Mouse (Mus musculus) embryonic fibroblast, embryonic 13.5 days (primary cell): ENCODE results near the gene Med11. TPM values are rescaled to one million over a fixed set of nuclear protein-coding genes. Genes with fewer than 3 reads are reported as not detected.

Source experiments
- H3K27ac ChIP-seq: 2 replicates; pipeline ENCODE4 v1.5.1; 2012; ENCODE audit warnings: low read length, control low read depth, inconsistent platforms; ENCODE audit not compliant: insufficient read depth
- H3K4me1 ChIP-seq: 2 replicates; pipeline ENCODE4 v1.6.1; 2011; ENCODE audit warnings: low read length; ENCODE audit not compliant: control insufficient read depth, insufficient read depth
- H3K4me3 ChIP-seq: 2 replicates; pipeline ENCODE4 v1.5.1; 2011; ENCODE audit warnings: mild to moderate bottlenecking, control low read depth, low read length; ENCODE audit not compliant: insufficient read depth
- CTCF ChIP-seq: IDR thresholded peaks from 2 replicates; pipeline ENCODE4 v1.5.1; 2011; ENCODE audit warnings: mild to moderate bottlenecking, control low read depth, low read length, moderate library complexity, borderline replicate concordance; ENCODE audit not compliant: insufficient read depth
- POLR2A ChIP-seq: IDR thresholded peaks from 2 replicates; pipeline ENCODE4 v1.6.1; 2011; ENCODE audit warnings: low read depth, mild to moderate bottlenecking, control low read depth, low read length, moderate library complexity
- polyA plus RNA-seq: library from polyadenylated mRNA; stranded (reverse); fragments of >200 nt; gene quantifications from 2 replicates; pipeline ENCODE4 v1.2.4, GENCODE M21; 2011; ENCODE audit warnings: low read depth; ENCODE audit not compliant: missing spikeins, insufficient read length

The Med11 gene
- polyA plus RNA-seq, 1 experiment = 14.0 TPM

DNA sequence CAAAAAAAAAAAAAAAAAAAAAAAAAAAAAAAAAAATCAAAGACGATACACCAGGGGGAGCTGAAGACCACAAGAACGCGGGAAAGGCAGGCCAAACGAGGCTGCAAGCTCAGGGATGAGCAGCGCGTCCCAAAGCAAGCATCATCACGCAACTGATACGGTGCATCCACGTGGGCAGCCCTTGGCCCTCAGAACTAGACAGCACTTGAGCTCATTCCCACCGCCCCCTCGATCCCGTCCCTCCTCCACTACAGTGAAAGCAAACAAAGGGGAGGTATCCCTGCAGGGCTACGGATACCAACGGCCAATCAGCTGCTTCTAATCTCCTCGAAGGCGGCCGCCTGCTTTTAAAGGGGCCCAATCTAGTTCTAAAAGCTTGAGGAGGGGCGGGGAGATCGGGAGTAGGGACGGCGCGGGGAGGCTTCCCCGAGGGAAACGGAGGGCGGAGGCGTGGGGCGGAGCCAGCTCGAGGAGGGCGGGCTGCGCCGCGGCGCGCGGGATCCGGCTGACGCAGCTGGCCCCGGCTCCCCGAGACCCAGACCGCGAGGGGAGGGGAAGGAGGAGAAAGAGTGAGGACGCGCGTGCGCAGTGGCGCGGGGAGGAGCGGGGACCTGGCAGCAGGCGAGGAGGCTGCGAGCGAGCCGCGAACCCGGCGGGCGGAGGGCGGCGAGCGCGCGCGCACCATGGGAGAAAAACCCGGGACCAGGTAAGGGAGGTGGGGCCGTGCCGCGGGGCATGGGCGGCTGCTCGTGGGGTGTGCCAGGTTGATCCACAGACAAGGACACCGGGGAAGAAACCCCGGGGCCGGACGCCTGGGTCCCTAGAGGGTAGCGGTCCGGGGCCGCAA, 19.4 kb upstream of the Med11 start, which contains the start of gene Arrb2:
TSS of gene Arrb2 (plus strand) at position 588 of the 847 bp plus-strand sequence.
- Histone ChIP-seq H3K27ac (no peak within 1 kb of the TSS), H3K4me1 (peaks cover 5% of the 10 kb centered on the region), H3K4me3 (peak within 1 kb of the TSS; percentile 83)
- TF ChIP-seq POLR2A (peak; percentile 73), CTCF (peak; percentile 80; the same call in 1 of the 2 replicates)

DNA sequence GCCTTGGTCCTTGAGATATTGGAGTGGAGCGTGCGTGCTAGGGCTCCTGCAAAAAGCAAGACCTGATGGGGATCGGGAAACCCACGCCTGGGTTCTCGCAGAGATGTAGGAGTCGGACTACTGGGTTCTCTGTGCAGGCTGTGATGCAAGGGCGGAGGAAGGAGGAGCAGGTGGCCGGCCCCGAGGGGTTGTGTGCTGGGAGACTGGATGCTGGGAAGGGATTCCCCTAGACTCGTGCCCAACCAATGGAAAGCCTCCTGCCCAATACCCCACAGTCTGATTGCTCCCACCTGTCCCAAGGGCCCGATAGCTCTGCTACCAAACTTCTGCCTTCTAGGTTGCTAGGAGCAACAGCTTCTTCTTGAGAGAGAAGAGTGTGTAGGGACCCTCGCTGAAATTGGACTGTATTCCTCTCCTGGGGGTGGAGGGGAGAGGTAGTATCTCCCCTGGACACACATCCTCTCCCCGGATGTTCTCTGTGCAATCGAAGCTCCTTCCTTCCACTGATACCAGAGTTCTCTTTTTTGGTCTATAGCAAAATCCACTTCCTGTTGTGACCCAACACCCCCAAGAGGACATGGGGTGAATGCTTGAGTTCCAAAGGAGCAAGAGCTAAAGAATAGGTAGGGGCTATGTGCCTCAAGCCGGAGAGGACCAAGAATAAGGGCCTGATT, 18.7 kb upstream of the Med11 start:
- Histone ChIP-seq H3K4me1 (peaks cover 5% of the 10 kb centered on the region), H3K4me3 (peak overlapping the region; percentile 83), H3K27ac (no peak overlapping the region)
- TF ChIP-seq CTCF = no peak
- no peak for TF ChIP-seq POLR2A

- Histone ChIP-seq H3K4me3 (no peak overlapping the region; the same call in 1 of the 2 replicates), H3K4me1 (peaks cover 5% of the 10 kb centered on the region), H3K27ac (no peak overlapping the region)
- no peak for TF ChIP-seq CTCF
- TF ChIP-seq POLR2A = no peak
These were observed 18.2 kb upstream of the Med11 start for GRCm38 (mm10) chr11:70433569-70433943.

DNA sequence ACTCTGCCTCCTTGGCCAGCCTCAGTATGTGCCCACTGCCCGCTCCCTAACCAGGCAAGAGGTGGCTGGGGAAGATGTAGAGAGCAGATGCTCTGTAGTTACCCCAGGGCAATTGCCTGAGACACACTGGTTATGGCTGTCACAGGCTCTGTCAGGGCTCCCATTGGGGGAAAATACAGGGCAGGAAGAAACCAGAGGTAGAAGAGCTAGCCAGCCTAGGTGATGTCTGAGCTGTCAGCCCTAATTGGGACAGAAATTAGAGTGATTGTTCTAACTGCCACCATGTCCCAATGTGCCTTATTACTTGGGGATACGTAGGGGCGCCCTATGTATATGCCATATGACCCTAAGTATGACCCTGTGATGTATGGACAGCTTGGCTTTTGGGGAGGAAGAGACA, 17.8 kb upstream of the Med11 start:
- Histone ChIP-seq H3K27ac (no peak overlapping the region), H3K4me3 (no peak overlapping the region), H3K4me1 (peaks cover 5% of the 10 kb centered on the region)
- no peak for TF ChIP-seq POLR2A
- TF ChIP-seq CTCF = no peak

- peaks cover 5% of the 10 kb centered on the region for H3K4me1 ChIP-seq
- H3K27ac ChIP-seq = no peak overlapping the region
- TF ChIP-seq CTCF = no peak
- TF ChIP-seq POLR2A = no peak
- no peak overlapping the region for H3K4me3 ChIP-seq
These were observed 16.2 kb upstream of the Med11 start for GRCm38 (mm10) chr11:70435476-70435875.

DNA sequence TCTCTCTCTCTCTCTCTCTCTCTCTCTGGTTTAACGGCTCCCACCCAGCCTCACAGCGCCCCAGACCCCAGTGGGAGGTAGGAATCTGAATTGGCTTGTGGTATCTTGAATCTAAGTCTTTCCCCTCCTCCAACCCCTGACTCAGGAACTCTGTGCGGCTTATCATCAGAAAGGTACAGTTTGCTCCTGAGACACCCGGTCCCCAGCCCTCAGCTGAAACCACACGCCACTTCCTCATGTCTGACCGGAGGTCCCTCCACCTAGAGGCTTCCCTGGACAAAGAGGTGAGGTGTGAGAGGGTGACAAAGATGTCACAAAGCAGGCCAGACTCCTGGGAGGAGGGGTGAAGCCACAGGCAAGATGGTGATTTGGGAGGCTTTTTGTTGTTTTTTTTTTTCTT, 14.3 kb upstream of the Med11 start:
- TF ChIP-seq CTCF (no peak), POLR2A (no peak)
- Histone ChIP-seq H3K4me1 (no peaks in the 10 kb centered on the region), H3K4me3 (no peak overlapping the region), H3K27ac (no peak overlapping the region)

DNA sequence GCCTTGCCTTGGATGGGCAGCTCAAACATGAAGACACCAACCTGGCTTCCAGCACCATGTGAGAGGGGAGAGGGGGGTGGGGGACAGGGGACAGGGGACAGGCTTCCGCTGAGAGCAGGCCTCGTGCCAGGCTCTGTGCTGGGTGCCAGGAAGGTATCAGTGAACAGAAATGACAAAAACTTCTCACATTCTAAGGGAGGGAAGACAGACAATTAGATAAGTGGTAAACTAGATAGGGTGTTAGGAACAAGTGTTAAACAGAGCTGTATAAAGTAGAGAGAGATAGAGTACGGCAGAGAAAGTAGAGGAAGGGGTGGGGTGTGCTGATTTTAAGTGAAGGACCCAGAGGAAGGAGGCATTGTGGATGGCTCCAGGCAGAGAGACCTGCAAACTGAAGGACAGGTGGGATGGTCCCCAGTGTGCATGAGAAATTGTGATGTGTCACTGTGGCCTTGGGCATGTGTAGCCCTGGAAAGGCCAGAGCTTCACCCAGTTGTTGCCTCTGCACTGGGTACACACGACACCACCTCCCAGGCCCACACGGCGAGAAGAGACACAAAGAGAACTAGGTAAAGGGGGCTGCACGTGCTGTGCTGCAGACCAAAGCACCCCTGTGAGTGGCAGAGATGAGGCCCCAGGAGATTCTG, 12.9 kb upstream of the Med11 start:
- Histone ChIP-seq H3K4me1 (no peaks in the 10 kb centered on the region), H3K4me3 (no peak overlapping the region), H3K27ac (no peak overlapping the region)
- TF ChIP-seq CTCF (no peak), POLR2A (no peak)

GRCm38 (mm10) chr11:70440637-70441036, 11.1 kb upstream of the Med11 start:
- Histone ChIP-seq H3K4me3 (no peak overlapping the region), H3K4me1 (no peaks in the 10 kb centered on the region), H3K27ac (no peak overlapping the region)
- no peak for TF ChIP-seq CTCF
- TF ChIP-seq POLR2A = no peak

GRCm38 (mm10) chr11:70441882-70442281, 9.8 kb upstream of the Med11 start:
- no peak overlapping the region for H3K4me3 ChIP-seq
- no peak for TF ChIP-seq CTCF
- no peak for TF ChIP-seq POLR2A
- no peaks in the 10 kb centered on the region for H3K4me1 ChIP-seq
- no peak overlapping the region for H3K27ac ChIP-seq

DNA sequence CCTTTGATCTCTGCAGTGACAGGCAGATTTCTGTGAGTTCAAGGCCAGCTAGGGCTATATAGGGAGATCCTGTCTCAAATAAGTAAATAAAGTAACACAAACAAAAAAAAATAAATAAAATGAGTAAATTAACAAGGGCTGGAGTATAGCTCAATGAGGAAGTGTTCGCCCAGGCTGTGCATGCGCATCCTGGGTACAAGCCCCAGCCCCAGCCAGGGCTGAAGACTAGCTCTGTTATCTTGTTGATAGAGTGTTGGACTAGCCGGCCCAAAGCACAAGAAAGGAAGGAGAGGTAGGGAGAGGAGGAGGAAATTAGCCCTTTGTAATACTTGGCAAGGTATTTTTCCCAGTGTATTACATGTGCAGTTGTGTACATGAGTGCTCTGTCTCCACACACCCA, 7.8 kb upstream of the Med11 start:
- Histone ChIP-seq H3K4me1 (no peaks in the 10 kb centered on the region), H3K27ac (no peak overlapping the region)
- no peak for TF ChIP-seq CTCF
- TF ChIP-seq POLR2A = no peak

More for the DNA sequence above, 7.8 kb upstream of the Med11 start:
- no peak overlapping the region for H3K4me3 ChIP-seq
